Mouse (Mus musculus) thymus, adult 2 months (tissue): Measurements from ENCODE around the gene Gm17660. TPM values are rescaled to one million over a fixed set of nuclear protein-coding genes. Genes with fewer than 3 reads are reported as not detected.

ENCODE experiments used
- DNase-seq: peaks from one replicate; pipeline ENCODE4 v3.0.0; 2021
- H3K27ac ChIP-seq: fragments of 200-500 bp; 2 replicates; pipeline ENCODE4 v1.5.1; 2012; ENCODE audit warnings: low read length, control low read depth; ENCODE audit not compliant: control insufficient read depth, insufficient read depth
- H3K27me3 ChIP-seq: fragments of 200-500 bp; 2 replicates; pipeline ENCODE4 v1.6.1; 2012; ENCODE audit warnings: mild to moderate bottlenecking, low read length, moderate library complexity, mixed read lengths; ENCODE audit not compliant: control insufficient read depth, insufficient read depth
- H3K36me3 ChIP-seq: fragments of 200-500 bp; 2 replicates; pipeline ENCODE4 v1.6.1; 2012; ENCODE audit warnings: mild to moderate bottlenecking, low read length, moderate library complexity; ENCODE audit not compliant: control insufficient read depth, insufficient read depth
- H3K4me1 ChIP-seq: fragments of 200-500 bp; replicated peaks from 2 replicates; pipeline ENCODE4 v1.6.1; 2012; ENCODE audit warnings: low read length; ENCODE audit not compliant: control insufficient read depth, insufficient read depth
- H3K4me3 ChIP-seq: fragments of 200-500 bp; 2 replicates; pipeline ENCODE4 v1.5.1; 2012; ENCODE audit warnings: mild to moderate bottlenecking, low read length, control low read depth, moderate library complexity; ENCODE audit not compliant: control insufficient read depth, insufficient read depth
- CTCF ChIP-seq: fragments of 200-500 bp; IDR thresholded peaks from 2 replicates; pipeline ENCODE4 v1.5.1; 2012; ENCODE audit warnings: mild to moderate bottlenecking, control low read depth, low read length, moderate library complexity, borderline replicate concordance; ENCODE audit not compliant: control insufficient read depth, poor library complexity, insufficient read depth; ENCODE audit errors: extremely low read depth
- POLR2A ChIP-seq: fragments of 200-500 bp; IDR thresholded peaks from 2 replicates; pipeline ENCODE4 v1.6.1; 2012; ENCODE audit warnings: mild to moderate bottlenecking, low read length, control low read depth, moderate library complexity; ENCODE audit not compliant: control insufficient read depth, poor library complexity, insufficient read depth; ENCODE audit errors: extremely low read depth
- WGBS: fragments of 180-500 bp; shearing (Covaris S2); methylation state at CpG from one replicate; pipeline ENCODE4 v1.1.7; 2018; 5-methylcytosine and 5-hydroxymethylcytosine counted together
- polyA plus RNA-seq: library from polyadenylated mRNA; depleted of rRNA; stranded (reverse); fragments of >200 nt; gene quantifications from 2 replicates; pipeline ENCODE4 v1.2.3, GENCODE M21; 2012

The Gm17660 gene
- polyA plus RNA-seq, 1 experiment: not detected

DNA sequence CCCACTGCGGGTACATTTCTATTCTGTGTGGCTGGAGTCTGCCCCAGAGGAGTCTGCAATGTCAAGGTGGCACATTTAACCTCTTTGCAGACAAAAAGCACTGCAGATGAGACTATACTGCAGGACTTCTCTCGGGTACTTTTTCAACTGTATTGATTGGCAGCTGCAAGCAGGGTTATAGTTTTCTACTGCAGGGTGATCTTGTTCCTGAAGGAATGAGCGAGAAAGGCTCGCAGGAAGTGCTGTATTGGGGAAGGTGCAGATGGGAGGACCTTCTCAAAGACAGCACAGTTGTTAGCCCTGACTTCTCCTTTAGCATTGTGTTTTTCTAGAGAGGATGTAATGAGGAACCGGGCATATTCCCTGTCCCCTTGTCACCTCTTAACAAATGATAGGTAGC, 35.1 kb upstream of the Gm17660 start:
- no peak for DNase-seq
- Histone ChIP-seq H3K4me1 (no peaks in the 10 kb centered on the region; the same call in 1 of the 2 replicates), H3K4me3 (no peak overlapping the region), H3K36me3 (no peaks in the 10 kb centered on the region), H3K27me3 (0 out of 2 replicates have a peak, but pooled peaks cover 2% of the 10 kb centered on the region), H3K27ac (no peak overlapping the region)
- no peak for TF ChIP-seq CTCF
- no peak for TF ChIP-seq POLR2A
- WGBS: 9% methylated on average over 5 of the region's 5 CpGs

DNA sequence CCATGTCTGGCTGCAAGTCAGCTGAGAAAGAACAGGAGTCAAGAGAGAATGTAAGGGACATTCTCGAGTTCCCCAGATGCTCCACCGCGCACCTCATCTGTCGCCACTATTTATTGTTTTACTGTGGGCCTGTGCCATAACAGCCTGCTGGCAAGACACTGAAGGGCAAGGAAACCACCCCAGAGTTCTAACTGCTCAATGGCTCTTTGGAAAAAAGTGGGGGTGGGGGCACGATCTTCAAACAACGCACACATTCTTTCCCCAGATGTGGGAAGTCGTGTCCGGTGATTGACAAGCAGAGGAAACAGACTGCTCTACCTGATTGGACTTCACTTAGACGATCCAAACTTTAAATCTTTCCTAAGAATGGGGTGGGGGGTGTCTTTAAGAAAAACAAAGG, 34.6 kb upstream of the Gm17660 start:
- TF ChIP-seq CTCF: no peak
- TF ChIP-seq POLR2A: no peak
- H3K27me3 ChIP-seq: 0 out of 2 replicates have a peak, but pooled peaks cover 2% of the 10 kb centered on the region
- H3K27ac ChIP-seq: no peak overlapping the region
- DNase-seq: no peak
- H3K36me3 ChIP-seq: no peaks in the 10 kb centered on the region
- no peaks in the 10 kb centered on the region; the same call in 1 of the 2 replicates for H3K4me1 ChIP-seq
- WGBS: 15% methylated on average over 9 of the region's 9 CpGs
- H3K4me3 ChIP-seq: no peak overlapping the region

DNA sequence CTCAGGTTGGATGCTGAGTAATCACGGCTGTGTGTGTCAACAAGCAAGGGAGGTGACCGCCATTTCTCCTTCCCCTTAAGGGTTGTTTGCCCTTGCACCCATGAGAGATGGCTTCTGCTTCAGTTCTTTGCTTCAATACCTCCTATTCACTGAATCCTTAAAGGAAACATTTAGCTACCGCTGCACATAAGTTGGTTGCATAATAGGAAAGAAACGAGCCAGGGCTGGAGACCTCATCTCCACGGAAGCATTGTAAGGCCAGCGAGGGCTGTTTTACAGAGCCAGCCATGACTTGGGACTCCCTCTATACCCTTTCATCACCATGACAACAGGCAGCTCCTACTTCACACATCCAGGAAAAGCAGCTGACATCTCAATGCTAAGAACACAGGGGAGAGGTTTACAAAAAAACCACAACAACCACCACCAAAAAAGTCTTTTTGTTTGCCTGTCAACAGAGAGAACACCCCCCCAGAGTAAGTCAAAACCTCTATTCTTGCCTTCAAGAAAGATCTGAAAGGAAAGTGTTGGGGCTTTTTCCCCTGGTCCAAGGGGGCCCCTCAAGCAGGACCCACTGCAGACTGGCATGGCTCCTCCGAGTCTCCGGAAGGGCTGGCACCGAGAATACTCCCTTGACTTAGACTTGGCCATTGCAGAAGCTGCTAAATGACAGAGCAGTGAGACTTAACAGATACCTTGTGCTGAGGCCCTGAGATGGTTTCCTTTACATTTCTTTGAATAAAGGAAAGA, 32.9 kb upstream of the Gm17660 start:
- Histone ChIP-seq H3K27ac (no peak overlapping the region), H3K27me3 (0 out of 2 replicates have a peak, but pooled peaks cover 2% of the 10 kb centered on the region), H3K36me3 (no peaks in the 10 kb centered on the region), H3K4me1 (no peaks in the 10 kb centered on the region; the same call in 1 of the 2 replicates), H3K4me3 (no peak overlapping the region)
- no peak for DNase-seq
- TF ChIP-seq POLR2A (no peak), CTCF (no peak)
- WGBS: 71% methylated on average over 9 of the region's 9 CpGs

DNA sequence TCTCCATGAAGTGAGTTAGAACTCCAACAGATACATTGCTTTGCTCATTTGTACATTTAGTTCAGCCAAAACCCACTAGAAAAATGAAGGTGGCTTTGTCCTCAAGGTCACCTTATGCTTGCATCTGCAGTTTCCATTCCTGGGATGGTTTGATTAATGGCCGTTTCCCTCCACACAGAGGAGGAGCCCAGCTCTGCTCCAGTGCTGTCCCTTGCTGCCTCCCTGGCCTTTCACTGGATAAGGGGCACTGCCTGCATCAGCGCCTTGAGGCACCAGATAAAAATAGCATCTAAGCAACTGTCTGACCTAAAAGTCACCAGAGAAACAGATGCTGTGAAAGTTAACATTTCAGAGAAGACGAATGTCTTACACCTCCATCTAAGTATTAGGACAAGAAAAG, 32.1 kb upstream of the Gm17660 start:
- Histone ChIP-seq H3K27ac (no peak overlapping the region), H3K36me3 (no peaks in the 10 kb centered on the region), H3K4me1 (no peaks in the 10 kb centered on the region; the same call in 1 of the 2 replicates), H3K4me3 (no peak overlapping the region), H3K27me3 (0 out of 2 replicates have a peak, but pooled peaks cover 2% of the 10 kb centered on the region)
- DNase-seq: no peak
- WGBS: 75% methylated on average over 3 of the region's 3 CpGs
- TF ChIP-seq POLR2A (no peak), CTCF (no peak)

DNA sequence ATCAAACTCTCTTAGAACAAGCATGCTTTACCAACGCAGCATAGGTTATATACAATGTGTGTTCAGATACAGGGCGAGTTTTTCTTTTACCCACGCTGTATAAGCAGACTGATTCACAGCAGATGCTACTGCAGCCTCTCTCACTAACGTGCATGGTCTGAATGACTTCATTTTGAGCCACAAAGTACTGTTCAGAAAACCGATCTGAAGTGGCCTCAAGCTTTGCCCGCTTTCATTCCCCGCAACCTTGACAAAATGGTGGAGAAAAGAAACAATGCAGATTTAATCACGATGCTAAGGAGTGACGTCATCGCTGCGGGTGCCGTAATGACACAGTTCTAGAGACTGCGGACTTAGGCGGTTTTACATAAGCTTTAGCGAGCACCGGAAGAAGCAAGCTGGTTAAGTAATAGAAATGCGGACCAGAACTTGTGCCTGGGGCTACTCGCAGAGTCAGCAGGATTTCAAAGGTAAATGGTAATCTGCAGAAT, 31.5 kb upstream of the Gm17660 start:
- no peak overlapping the region for H3K4me3 ChIP-seq
- no peaks in the 10 kb centered on the region; the same call in 1 of the 2 replicates for H3K4me1 ChIP-seq
- H3K27ac ChIP-seq: no peak overlapping the region
- 0 out of 2 replicates have a peak, but pooled peaks cover 2% of the 10 kb centered on the region for H3K27me3 ChIP-seq
- TF ChIP-seq POLR2A (no peak), CTCF (no peak)
- WGBS: 32% methylated on average over 18 of the region's 18 CpGs
- DNase-seq: no peak
- H3K36me3 ChIP-seq: no peaks in the 10 kb centered on the region

DNA sequence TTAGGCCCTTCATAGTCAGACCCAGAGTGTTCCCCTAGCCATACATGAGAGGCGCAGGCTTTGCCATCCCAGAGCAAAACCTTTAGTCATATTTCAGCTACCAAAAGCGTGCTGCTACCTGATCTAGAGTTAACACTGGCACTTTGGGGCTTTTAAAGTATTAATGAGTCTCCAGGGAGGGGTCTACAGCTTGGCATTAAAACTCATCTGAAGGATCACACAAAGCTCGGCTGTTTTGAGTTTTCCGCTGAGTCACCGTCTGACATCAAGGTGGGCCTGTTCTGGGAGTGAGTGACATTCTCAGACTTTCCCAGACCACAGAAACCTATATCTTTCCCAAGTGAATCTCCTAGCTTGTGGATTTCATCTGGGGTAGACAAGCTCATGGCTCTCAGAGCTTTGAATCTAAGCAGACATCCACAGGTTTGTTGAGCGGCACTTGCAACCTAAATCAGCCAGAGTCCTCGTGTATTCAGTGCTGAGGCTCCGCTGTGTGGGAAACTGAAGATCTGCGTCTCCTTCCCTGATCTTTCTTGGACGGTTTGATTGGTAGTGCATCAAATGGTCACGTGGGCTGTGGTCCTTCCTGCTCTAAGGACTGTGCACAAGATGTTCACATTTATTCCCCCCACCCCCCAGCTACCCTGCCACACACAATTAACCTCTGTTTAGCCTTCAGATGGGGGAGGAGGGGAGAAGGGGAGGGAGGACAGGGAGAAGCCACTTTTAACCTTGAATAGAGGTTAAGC, 30.9 kb upstream of the Gm17660 start:
- no peak overlapping the region for H3K4me3 ChIP-seq
- DNase-seq: no peak
- WGBS: 82% methylated on average over 11 of the region's 11 CpGs

More for the DNA sequence above, 30.9 kb upstream of the Gm17660 start:
- 0 out of 2 replicates have a peak, but pooled peaks cover 2% of the 10 kb centered on the region for H3K27me3 ChIP-seq
- no peaks in the 10 kb centered on the region; the same call in 1 of the 2 replicates for H3K4me1 ChIP-seq
- TF ChIP-seq POLR2A: no peak
- no peaks in the 10 kb centered on the region for H3K36me3 ChIP-seq
- no peak overlapping the region for H3K27ac ChIP-seq
